Mouse (Mus musculus) layer of hippocampus, postnatal 25 days (tissue): ENCODE measurements at regions not wholly inside any gene's neighbourhood (a gene's known extent, or its start where the extent isn't known, plus 50 kb on each side); places are given as distances from the start of the nearest gene placed in this dataset.

Experiments
- DNase-seq, 2 experiments: peaks; one replicate each; pipeline ENCODE4 v3.0.0; 2022; ENCODE audit warnings: mixed read lengths in 2 of 2, low spot score in 1 of 2; ENCODE audit errors: extremely low spot score in 1 of 2

DNA sequence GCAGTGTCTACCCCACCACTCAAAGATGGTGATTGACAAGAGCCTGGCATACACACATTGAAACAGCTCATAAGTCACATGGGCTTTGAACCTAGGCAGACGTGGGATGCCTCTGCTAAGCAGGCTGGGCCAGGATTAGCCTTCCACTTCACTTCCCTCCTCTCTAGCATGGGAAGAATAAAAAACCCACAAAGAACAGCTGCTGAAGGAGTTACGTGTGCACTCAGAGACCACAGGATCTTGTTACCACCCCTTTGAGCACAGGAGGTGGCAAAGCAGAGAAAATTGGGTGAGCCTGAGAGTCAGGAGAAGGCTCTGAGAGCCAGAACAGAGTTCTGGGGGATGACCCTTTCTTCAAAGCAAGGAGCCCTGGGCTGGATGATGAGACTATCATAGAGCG lies 89.6 kb upstream of the Irs2 start:
- no peak for DNase-seq

DNA sequence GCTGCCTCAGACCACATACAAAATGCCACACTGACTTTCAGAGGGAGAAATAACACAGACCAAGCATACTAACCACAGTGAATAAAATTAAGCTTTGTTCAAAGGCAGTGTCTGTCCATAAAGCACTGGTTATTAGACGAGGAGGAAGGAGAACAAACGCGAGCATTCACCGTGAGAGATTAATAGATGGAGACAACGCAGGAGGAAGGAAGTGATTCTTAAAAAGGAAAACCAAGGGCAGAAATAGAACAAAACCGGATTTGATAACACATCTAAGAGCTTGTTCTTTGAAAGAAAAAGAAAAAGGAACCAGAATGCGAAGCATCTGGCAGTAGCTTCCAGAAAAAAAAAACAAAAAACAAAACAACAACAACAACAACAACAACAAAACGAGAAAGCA lies 86.3 kb upstream of the Irs2 start:
- DNase-seq = no peak

DNA sequence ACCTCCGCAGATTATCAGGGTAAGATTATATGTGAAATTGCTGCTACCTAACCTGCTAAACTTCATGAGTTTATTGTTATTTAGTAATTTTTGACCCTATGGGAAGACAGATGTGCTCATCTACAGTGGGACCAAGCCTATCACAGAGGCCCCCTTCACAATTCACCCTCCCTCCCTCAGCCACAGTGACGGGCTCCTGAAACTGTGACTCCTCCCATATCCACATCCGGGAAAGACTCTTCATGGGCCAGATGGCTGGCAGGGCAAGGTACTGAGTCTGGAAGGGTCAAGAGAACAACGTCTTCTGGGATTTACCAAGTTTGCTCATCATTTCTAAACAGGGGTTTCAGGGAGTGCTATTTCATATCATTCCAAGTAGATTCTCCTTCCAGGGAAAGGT lies 84.1 kb upstream of the Irs2 start:
- no peak for DNase-seq

DNA sequence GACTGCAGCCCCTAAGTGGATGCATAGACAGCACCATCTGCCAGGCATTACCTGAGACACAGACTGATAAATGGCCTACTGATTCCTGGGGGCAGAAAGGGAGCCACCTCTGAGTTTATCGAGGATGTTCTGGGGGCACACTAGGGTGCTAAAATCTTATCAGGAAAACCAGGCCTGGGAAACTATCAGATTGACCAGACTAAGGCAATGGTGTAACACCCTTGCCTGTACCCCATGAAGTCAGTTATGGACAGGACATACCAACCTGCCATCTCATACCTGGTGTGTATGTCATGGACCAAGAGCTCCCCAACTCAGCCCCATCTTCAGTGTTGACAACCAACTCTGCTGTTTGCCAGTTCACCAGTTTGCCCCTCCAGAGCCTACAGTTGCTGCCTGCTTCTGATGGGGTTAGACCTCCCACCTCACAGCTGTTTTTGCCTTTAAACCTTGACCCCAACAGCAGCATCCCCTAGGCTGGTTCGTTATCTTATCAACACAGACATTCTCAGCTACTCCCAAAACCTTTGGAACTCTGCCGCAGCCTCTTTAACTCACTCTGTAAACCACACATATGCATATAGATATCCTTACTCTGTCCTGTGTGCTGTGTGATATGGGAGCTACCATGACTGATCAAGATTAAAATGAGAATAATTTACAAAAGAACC lies 83.6 kb upstream of the Irs2 start:
- DNase-seq = no peak

DNA sequence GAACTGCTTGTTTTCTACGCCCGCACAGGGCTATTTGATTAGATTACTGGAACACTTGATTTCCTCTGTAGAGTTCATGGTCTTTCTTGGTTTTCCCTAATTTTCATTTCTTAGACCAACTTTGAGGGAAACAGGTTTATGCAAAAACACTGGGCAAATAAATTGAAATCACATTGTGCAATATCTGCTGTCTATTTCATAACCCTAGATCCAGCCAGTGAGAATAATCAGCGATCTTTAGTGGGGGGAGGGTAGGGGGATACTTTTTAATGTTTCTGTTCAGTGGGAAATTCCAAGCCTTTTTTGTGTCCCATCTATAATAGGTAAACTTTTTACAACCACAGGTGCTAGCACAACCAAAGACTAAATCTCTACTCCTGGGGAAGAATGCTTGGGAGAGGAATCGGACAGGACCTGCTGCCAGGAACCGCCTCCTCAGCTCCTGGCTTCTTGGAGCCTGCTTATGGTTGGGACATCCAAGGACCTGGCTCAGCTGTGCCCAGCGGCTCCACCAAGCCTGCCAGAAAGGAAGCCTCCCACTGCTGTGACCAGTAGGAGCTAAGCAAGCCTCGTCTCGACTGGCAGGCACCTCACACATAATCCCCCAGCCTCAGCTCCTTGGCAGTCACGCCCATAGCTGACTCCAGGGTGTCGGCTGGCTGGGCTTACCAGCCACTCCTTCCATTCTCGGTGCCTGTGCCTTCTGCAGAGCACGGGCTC lies 80.8 kb upstream of the Irs2 start:
- peak in 1 of 2 experiments; percentile 10 for DNase-seq

DNA sequence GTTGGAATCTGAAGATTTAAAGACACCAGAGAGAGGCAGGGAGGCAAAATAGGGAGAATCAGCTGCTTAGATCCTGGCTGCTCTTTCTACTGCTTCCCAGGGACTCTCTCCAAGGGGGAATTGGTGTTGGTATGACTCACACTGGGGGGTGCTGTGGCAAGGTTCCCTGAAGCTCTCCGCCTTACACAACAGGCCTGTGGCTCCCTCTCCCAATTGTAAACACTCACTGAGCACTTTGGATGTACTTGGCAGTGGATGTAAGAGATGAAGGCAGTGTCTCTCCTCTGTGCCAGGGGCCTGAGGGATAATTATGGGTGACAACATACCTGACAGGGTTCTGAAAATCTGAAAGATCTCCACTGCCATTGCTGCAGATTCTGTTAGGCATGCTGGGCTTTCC lies 77.0 kb upstream of the Irs2 start:
- peak; percentile 9 to 11 for DNase-seq

DNA sequence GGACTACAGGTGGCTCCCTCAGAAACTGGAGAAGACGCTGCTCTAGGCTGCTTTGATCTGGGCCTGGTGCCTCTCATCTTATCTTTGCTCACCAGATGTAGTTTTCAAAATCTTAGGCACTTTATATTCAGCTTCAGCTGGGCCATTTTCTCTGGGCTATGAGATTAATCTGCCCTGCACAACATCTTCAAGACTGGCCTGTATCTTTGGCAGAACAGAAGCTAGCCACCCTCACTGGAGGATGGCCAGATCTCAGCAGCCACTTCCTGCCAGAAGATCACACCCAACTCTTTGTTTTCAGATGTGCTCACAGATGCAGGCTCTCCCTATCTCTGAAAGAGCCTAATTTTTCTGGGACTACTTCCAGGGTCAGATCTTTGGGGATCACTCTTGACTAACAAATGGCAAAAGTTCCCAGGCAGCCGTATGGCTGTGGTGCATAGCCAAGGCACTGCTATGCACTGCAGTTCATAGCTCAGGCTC lies 75.8 kb upstream of the Irs2 start:
- DNase-seq = no peak

DNA sequence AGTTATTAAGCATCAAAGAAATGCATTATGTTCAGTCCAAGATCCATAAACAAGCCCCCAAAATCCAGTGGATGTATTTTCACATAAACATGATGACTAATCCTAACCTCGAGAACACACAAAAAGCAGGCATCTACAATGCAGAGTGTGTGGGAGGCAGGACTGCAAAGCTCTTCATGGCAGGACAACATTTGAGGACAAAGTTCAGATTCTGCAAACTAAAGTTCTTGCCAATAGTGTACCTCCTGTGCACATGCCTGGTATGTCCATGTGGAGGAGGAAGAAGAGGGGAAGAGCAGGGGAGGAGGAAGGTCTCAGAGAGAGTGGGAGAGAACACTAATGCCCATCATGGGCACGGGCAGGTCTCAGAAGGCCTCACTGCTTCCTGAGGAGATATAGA lies 72.6 kb upstream of the Irs2 start:
- DNase-seq = no peak

DNA sequence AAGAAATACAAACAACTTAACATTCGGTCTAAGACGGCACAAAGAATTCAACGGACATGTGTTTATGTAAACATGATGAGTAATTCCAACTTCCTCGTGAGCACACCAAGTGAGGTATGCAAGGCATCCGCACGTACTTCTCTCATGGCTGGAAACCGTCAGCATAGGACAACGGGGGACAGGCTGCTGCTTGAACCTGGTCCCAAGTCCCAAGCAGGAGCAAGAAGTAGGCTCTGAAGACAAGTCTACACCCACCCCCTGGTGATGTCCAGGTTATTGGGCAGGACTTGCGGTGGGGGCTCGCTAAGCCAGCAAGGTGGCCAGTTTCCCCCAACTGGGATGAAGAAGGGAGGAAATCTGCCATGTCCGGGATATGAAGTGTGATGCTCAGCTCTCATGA lies 71.5 kb upstream of the Irs2 start:
- no peak for DNase-seq

DNA sequence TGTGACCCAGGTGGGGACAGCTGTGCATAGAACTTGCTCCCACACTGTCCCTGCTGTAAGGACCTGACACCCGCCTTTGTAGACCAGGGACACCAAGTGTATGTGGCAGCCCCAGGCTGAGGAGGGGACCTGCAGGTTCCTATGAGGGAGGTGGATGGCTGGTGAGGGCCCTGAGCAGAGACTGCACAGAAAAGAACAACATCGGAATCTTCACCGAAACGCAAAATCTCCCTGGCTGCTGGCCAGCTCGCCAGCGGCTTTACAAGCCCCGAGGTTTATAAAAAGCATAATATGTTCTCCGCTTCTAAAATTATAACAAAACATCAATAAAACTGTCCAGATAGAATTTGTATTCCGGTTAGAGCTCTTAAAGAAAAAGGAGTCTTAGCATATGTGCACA lies 68.9 kb upstream of the Irs2 start:
- peak in 1 of 2 experiments; percentile 18 for DNase-seq

DNA sequence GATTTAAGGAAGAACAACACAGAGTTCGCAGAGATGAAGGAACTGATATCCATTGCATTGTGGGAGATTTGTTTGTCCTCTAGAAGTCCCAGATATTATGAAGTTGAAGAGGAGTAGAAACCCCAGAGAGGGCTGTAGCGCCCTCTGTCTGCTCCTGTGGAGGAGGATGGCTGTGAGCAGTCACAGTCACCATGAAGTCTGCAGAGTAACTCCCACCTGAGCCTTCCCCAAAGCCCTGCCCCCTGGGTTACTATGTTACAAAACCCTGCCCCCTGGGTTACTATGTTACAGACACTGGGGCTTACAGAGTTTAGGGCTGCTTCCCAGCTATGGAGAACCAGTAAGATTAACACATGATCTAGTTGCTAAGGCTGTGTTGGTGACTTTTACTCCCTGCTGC lies 62.9 kb upstream of the Irs2 start:
- no peak for DNase-seq

DNA sequence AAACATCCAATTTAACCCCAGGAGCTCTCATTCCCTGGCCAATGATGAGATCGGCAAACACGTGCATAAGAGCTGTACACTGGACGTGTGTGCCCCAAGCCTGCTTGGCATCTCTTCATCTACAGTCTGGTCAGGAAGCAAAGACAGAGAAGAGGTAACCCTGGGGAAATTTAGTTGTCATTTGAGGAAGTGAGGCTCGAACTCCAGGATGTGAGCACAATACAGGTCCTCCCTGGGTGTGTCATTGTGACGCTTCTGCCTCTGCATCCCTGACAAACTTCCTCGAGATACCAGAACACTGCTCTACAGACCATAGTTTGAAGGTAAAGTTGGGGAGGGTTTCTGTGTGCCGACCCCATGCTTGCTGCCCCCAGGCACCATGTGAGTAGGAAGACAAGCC lies 59.2 kb upstream of the Irs2 start:
- DNase-seq = no peak

DNA sequence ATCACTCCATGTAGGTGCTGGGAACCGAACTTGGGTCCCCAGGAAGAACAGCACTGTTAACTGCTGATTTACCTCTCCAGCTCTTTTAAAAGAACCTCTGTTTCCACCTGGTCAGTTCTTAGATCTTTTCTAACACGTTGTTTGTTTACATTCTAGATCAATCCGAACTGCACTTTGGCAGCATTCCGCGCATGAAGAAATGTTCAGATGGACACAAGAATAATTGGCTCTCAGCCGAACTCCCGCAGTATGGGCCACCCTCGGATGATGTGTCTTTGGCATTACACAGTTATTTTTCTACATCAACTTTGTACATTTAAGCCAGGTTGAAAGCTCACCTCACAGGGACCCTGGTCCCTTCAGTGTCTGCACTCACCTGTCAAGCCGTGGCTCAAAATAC lies 57.7 kb upstream of the Irs2 start:
- DNase-seq = no peak

DNA sequence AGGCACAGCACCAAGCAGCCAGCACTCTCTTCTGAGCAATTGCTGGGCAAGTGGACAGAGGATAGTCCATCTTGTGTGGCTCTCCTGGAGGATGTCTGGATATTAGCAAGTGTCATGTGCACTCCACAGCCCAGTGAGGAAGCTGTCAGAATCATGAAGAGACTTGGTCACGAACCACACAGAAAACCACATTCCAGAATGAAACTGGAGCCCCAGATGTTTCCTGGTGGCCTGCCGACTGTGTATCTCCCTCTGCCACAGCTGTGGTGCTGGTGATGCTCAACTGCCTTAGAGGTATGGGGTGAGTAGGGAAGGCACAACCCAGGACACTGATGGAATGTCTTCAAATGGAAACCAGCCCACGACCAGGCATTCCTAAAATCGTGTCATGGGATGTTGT lies 57.0 kb upstream of the Irs2 start:
- DNase-seq = no peak

DNA sequence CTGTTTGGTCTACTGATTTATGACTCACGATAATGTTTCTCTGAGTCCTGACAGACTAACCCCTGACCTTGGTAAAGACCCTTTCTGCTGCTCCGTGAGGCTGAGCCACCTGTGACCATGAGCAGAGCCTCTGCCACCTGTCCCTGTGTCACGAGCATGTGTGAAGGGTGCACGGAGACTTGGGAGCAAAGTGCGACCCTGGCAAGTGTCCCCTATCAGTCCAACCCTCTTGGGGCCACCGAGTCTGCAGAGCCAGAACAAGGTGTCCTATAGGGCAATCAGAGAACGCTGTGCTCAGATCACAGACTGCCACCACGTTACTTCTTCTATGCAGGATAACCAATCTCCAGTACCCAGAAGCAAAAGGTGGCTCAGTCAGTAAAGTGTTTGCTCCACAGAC lies 54.8 kb upstream of the Irs2 start:
- DNase-seq = no peak

DNA sequence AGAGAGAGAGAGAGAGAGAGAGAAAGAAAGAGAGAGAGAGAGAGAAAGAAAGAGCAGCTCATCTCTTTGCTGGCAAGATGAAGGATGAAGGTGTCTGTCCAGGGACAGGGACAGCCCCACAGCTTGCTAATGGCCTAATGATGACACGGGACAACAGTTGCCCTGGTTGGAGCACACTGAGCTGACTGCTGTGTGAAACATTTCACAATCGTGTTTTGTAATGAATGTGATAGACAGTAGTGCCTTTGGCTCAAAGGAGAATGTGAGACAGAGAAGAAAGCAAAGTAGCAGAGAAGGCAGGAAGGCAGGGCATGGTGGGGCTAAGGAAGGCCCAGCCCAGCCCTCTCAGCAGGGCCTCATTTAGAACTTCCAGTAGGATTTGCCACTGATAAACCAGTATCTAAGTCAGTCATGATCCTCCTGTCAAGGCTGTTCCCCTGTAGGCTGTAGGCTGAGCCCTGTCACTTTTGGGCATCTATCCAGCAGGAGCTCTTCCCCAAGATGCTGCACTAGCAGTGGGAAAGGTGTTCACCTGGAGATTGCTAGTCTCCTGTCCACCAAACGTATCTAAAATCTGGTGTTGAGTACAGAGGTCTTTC lies 54.2 kb upstream of the Irs2 start:
- DNase-seq = no peak

DNA sequence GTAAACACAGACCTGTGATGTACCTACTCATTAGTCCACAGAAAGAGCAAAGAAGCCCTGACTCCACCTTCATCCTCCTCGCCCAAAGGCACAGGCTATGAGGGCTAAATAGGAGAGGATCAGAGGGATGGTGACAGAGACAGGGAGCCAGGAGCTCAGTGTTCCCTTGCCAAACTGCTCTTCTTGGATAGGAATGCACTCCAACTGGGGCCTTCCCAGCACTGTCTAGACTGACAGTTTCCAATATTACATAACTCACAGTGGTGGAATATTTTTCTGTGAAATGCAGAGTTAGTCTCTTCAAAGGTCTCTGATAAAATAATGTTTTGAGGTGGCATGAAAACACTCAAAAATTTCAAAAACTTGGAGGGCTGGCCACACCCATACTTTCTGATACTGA lies 53.5 kb upstream of the Irs2 start:
- DNase-seq = no peak

DNA sequence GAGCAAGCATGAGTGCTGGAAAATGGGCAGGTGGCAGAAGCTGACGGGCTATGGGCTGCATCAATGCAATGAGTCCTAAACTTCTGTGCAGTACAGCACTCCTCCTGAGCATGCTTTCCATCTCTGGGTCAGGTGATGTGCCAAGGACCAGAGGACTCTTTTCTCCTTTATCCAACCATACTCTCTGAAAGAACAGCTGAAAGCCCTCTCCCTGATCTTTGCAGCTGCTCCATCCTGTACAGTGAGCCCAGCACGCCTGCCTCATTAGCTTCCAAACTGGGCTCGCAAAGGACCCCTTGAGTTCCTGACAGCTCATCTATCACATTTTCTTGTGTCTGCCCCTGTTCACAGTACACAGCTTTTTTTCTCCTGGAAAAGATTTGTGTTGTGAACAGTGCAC lies 52.3 kb upstream of the Irs2 start:
- DNase-seq = no peak

DNA sequence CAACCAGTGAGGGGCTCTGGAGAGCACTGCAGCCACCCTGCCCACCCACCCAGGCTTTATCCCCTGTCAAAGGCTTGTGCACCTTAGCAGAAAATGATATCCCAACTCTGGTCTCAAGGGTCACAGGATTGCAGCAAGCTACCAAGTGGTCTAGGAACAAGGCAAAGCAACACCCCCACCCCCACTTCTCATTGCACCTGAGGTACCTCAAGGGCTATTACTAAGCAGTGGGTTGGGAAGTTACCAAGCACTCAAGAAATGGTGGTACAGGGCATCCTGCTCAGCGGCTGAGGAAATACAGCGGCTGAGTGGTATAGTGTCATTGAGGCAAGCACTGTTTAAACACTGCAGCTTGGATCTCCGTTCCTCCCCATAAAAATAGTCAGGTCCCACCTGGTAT lies 50.1 kb upstream of the Irs2 start:
- no peak for DNase-seq
